Mouse (Mus musculus) mature B cell (primary cell): ENCODE data around the gene Spop.
"Not testable (repeated sequence)": the region's sequence is repeated elsewhere in the genome, so short reads cannot be mapped to it uniquely, and the experiment has no call there.

Experiments
- in situ Hi-C: fragments of 300-500 bp; cut with MboI; formaldehyde crosslinking; loops from 2 replicates; pipeline ENCODE4 v1.14.3; 2019

The Spop gene

GRCm38 (mm10) chr11:95391743-95392142 lies 22.1 kb upstream of the Spop start:
- in situ Hi-C loops = no loop called here

GRCm38 (mm10) chr11:95392223-95392667 lies 21.6 kb upstream of the Spop start:
- in situ Hi-C loops = no loop called here

GRCm38 (mm10) chr11:95392708-95393499 lies 21.0 kb upstream of the Spop start:
- in situ Hi-C loops = no loop called here

GRCm38 (mm10) chr11:95393500-95393816 lies 20.4 kb upstream of the Spop start:
- in situ Hi-C loops = no loop called here

- in situ Hi-C loops = no loop called here
These were observed 19.8 kb upstream of the Spop start for GRCm38 (mm10) chr11:95394112-95394511.

GRCm38 (mm10) chr11:95396548-95396947 lies 17.3 kb upstream of the Spop start:
- in situ Hi-C loops = no loop called here

- in situ Hi-C loops = no loop called here
These were observed 15.7 kb upstream of the Spop start for GRCm38 (mm10) chr11:95397843-95398835.

GRCm38 (mm10) chr11:95399520-95400020 lies 14.3 kb upstream of the Spop start:
- in situ Hi-C loops = no loop called here

GRCm38 (mm10) chr11:95401568-95401967 lies 12.3 kb upstream of the Spop start:
- in situ Hi-C loops = no loop called here

GRCm38 (mm10) chr11:95402196-95402595 lies 11.7 kb upstream of the Spop start:
- in situ Hi-C loops = no loop called here

GRCm38 (mm10) chr11:95402658-95403101 lies 11.2 kb upstream of the Spop start:
- in situ Hi-C loops = no loop called here

- in situ Hi-C loops = no loop called here
These were observed 10.2 kb upstream of the Spop start for GRCm38 (mm10) chr11:95403382-95404340.

GRCm38 (mm10) chr11:95405771-95406170 lies 8.1 kb upstream of the Spop start:
- in situ Hi-C loops = no loop called here

GRCm38 (mm10) chr11:95406398-95406797 lies 7.5 kb upstream of the Spop start:
- in situ Hi-C loops = not testable (repeated sequence)

GRCm38 (mm10) chr11:95409450-95410112 lies 4.3 kb upstream of the Spop start:
- in situ Hi-C loops = no loop called here

GRCm38 (mm10) chr11:95411453-95412013 lies 2.3 kb upstream of the Spop start:
- in situ Hi-C loops = no loop called here

- in situ Hi-C loops = no loop called here
These were observed 1.3 kb upstream of the Spop start for GRCm38 (mm10) chr11:95412615-95413014.

GRCm38 (mm10) chr11:95414536-95415161 lies 769 bp downstream of the Spop start:
- in situ Hi-C loops = no loop called here

- in situ Hi-C loops = no loop called here
These were observed 2.1 kb downstream of the Spop start for GRCm38 (mm10) chr11:95415931-95416330.

GRCm38 (mm10) chr11:95417341-95417740 lies 3.5 kb downstream of the Spop start:
- in situ Hi-C loops = no loop called here
